Mouse (Mus musculus): ENCODE measurements around the gene Mrpl40.
"Not testable (repeated sequence)": the region's sequence is repeated elsewhere in the genome, so short reads cannot be mapped to it uniquely, and the experiment has no call there.

Mrpl40 gene

GRCm38 (mm10) chr16:18876442-18877308, at the start of gene Mrpl40, which contains the start of gene Hira:
Gene Mrpl40 (minus strand): TSS chr16:18876862.
Gene Hira (plus strand): TSS chr16:18877037.
- DNase-seq (ENCODE audit: low read depth, low spot score), result peak; percentile 93

- DNase-seq (ENCODE audit: low read depth, low spot score), result no peak
Measured at GRCm38 (mm10) chr16:18921771-18922170, 45.1 kb upstream of the Mrpl40 start.

- DNase-seq (ENCODE audit: low read depth, low spot score), result no peak
Measured at GRCm38 (mm10) chr16:18916064-18916463, 39.4 kb upstream of the Mrpl40 start.

GRCm38 (mm10) chr16:18905648-18906047, 29.0 kb upstream of the Mrpl40 start:
- no peak for DNase-seq (ENCODE audit: low read depth, low spot score)

GRCm38 (mm10) chr16:18896429-18896828, 19.8 kb upstream of the Mrpl40 start:
- no peak for DNase-seq (ENCODE audit: low read depth, low spot score)

GRCm38 (mm10) chr16:18895249-18895648, 18.6 kb upstream of the Mrpl40 start:
- DNase-seq (ENCODE audit: low read depth, low spot score), result no peak

GRCm38 (mm10) chr16:18893840-18894372, 17.2 kb upstream of the Mrpl40 start:
- DNase-seq (ENCODE audit: low read depth, low spot score), result no peak

- no peak for DNase-seq (ENCODE audit: low read depth, low spot score)
Measured at GRCm38 (mm10) chr16:18884044-18884443, 7.4 kb upstream of the Mrpl40 start.

GRCm38 (mm10) chr16:18878091-18878720, 1.5 kb upstream of the Mrpl40 start:
- DNase-seq (ENCODE audit: low read depth, low spot score), result no peak

GRCm38 (mm10) chr16:18877386-18878090, 876 bp upstream of the Mrpl40 start:
- peak; percentile 87 for DNase-seq (ENCODE audit: low read depth, low spot score)

- DNase-seq (ENCODE audit: low read depth, low spot score), result no peak
Measured at GRCm38 (mm10) chr16:18876091-18876441, 596 bp downstream of the Mrpl40 start.

GRCm38 (mm10) chr16:18870495-18870894, 6.2 kb downstream of the Mrpl40 start:
- not testable (repeated sequence) for DNase-seq (ENCODE audit: low read depth, low spot score)

- no peak for DNase-seq (ENCODE audit: low read depth, low spot score)
Measured at GRCm38 (mm10) chr16:18860186-18860585, 16.5 kb downstream of the Mrpl40 start.

GRCm38 (mm10) chr16:18858551-18858950, 18.1 kb downstream of the Mrpl40 start:
- peak; percentile 91 for DNase-seq (ENCODE audit: low read depth, low spot score)

- not testable (repeated sequence) for DNase-seq (ENCODE audit: low read depth, low spot score)
Measured at GRCm38 (mm10) chr16:18849521-18850190, 27.0 kb downstream of the Mrpl40 start.

GRCm38 (mm10) chr16:18846301-18846820, 30.3 kb downstream of the Mrpl40 start:
- peak; percentile 27 for DNase-seq (ENCODE audit: low read depth, low spot score)

- DNase-seq (ENCODE audit: low read depth, low spot score), result no peak
Measured at GRCm38 (mm10) chr16:18838346-18838745, 38.3 kb downstream of the Mrpl40 start.

- DNase-seq (ENCODE audit: low read depth, low spot score), result peak; percentile 98
Measured at GRCm38 (mm10) chr16:18836468-18837208, 40.0 kb downstream of the Mrpl40 start, which contains the start of the genes 2510002D24Rik and Gm28539. Gene 2510002D24Rik (plus strand): TSS chr16:18836578. Gene Gm28539 (plus strand): TSS chr16:18836584.

- DNase-seq (ENCODE audit: low read depth, low spot score), result no peak
Measured at GRCm38 (mm10) chr16:18836073-18836467, 40.6 kb downstream of the Mrpl40 start.

GRCm38 (mm10) chr16:18833486-18833885, 43.2 kb downstream of the Mrpl40 start:
- DNase-seq (ENCODE audit: low read depth, low spot score), result no peak
